Mouse (Mus musculus) kidney, adult 2 months (tissue): ENCODE results near the gene AI854703.

Source experiments
- CTCF ChIP-seq: fragments of 200-500 bp; conservative IDR thresholded peaks from 2 replicates; pipeline ENCODE4 v1.5.1; 2011; ENCODE audit warnings: low read depth, mild to moderate bottlenecking, control low read depth, low read length, moderate library complexity, mixed read lengths; ENCODE audit not compliant: insufficient read depth, insufficient read length
- POLR2A ChIP-seq: fragments of 200-500 bp; IDR thresholded peaks from one replicate; pipeline ENCODE4 v1.6.1; 2011; ENCODE audit warnings: low read depth, low read length, control low read depth

GRCm38 (mm10) chr6:48680421-48680820 lies 53.9 kb downstream of the AI854703 start:
- TF ChIP-seq CTCF = no peak
- no peak for TF ChIP-seq POLR2A
